Mouse (Mus musculus): Measurements from ENCODE around the gene Mettl21c.

- TF ChIP-seq CTCF (IDR thresholded peaks at IDR 0.05; ENCODE audit: borderline replicate concordance, insufficient read depth, low read depth, low read length) (no peak), POLR2A (IDR thresholded peaks at IDR 0.05; ENCODE audit: borderline replicate concordance, insufficient read depth, low read length) (no peak)
Measured at GRCm38 (mm10) chr1:43964381-43964780, 55.5 kb downstream of the Mettl21c start.

Data from cerebellum, adult 2 months (tissue).